Mouse (Mus musculus) heart, postnatal 0 days (tissue): Measurements from ENCODE around the gene Rap1gap2.

ENCODE experiments used
- CTCF ChIP-seq: IDR thresholded peaks from 2 replicates; pipeline ENCODE4 v1.5.1; 2016; ENCODE audit warnings: antibody characterized with exemption, control low read depth, low read depth
- EP300 ChIP-seq: IDR thresholded peaks from 2 replicates; pipeline ENCODE4 v1.6.1; 2016; ENCODE audit warnings: antibody characterized with exemption, low read depth

DNA sequence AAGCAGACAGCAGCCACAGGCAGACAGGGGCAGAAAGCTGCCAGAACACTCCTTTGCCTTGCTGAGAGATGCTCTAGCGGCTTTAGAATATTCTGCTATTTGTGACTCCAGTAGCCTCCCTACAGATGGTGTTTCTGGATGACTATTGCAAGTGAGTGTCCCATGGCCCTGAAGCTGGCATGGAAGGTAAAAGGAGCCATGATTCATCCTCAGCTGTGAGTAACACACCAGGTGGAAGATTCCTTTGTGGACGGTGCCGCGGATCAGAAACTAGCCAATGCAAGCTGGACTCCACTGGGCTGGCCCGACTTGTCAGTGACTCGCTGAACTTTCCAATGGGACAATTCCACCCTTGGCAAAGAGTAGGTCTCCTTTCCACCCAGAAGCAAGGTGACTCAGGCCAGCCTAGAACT is 162.7 kb downstream of the Rap1gap2 start:
- TF ChIP-seq CTCF: no peak
- TF ChIP-seq EP300: no peak
